Mouse (Mus musculus) hindbrain, postnatal 0 days (tissue): Measurements from ENCODE around the gene Dapk1. TPM values are rescaled to one million over a fixed set of nuclear protein-coding genes. Genes with fewer than 3 reads are reported as not detected.
A peak's percentile ranks its signal among the peaks of the same experiment; 100 is the strongest.

Experiments used
- ATAC-seq: fragments of 200-750 bp; cut with Nextera tagmentation; 2 replicates; pipeline ENCODE4 v1.8.0; 2017; ENCODE audit warnings: mild to moderate bottlenecking, moderate TSS enrichment, moderate library complexity
- DNase-seq: peaks from one replicate; pipeline ENCODE4 v3.0.0-alpha.2; 2015; ENCODE audit warnings: low spot score
- H3K27ac ChIP-seq: fragments of 300-500 bp; sonication (generic); 2 replicates; pipeline ENCODE4 v1.5.1; 2014; ENCODE audit warnings: mild to moderate bottlenecking
- H3K27me3 ChIP-seq: fragments of 300-500 bp; sonication (generic); 2 replicates; pipeline ENCODE4 v1.6.1; 2014; ENCODE audit warnings: low read length, mixed read lengths; ENCODE audit not compliant: insufficient read depth
- H3K36me3 ChIP-seq: fragments of 300-500 bp; sonication (generic); 2 replicates; pipeline ENCODE4 v1.6.1; 2014; ENCODE audit warnings: low read length, mixed read lengths; ENCODE audit not compliant: insufficient read depth
- H3K4me1 ChIP-seq: fragments of 300-500 bp; sonication (generic); 2 replicates; pipeline ENCODE4 v1.6.1; 2014; ENCODE audit warnings: antibody characterized with exemption, low read length, mixed read lengths; ENCODE audit not compliant: insufficient read depth
- H3K4me2 ChIP-seq: fragments of 300-500 bp; sonication (generic); 2 replicates; pipeline ENCODE4 v1.6.1; 2014; ENCODE audit warnings: low read depth, mild to moderate bottlenecking, low read length, moderate library complexity, mixed read lengths
- H3K4me3 ChIP-seq: fragments of 300-500 bp; sonication (generic); 2 replicates; pipeline ENCODE4 v1.5.1; 2014; ENCODE audit warnings: low read length
- H3K9ac ChIP-seq: fragments of 300-500 bp; sonication (generic); replicated peaks from 2 replicates; pipeline ENCODE4 v1.6.1; 2014; ENCODE audit warnings: mild to moderate bottlenecking, low read length, moderate library complexity, mixed read lengths
- H3K9me3 ChIP-seq: fragments of 300-500 bp; sonication (generic); 2 replicates; pipeline ENCODE4 v1.6.1; 2016; ENCODE audit warnings: low read length, mixed read lengths
- CTCF ChIP-seq: IDR thresholded peaks from 2 replicates; pipeline ENCODE4 v1.5.1; 2016; ENCODE audit warnings: antibody characterized with exemption, control low read depth, low read depth
- WGBS: fragments of 180-500 bp; shearing (Covaris S2); extraction: QIAGEN DNeasy Blood & Tissue Kit; methylation state at CpG from one replicate; pipeline ENCODE4 v1.1.7; 2014; 5-methylcytosine and 5-hydroxymethylcytosine counted together
- polyA plus RNA-seq: library from polyadenylated mRNA; unstranded; fragments of >200 nt; fragmentation: Nextera tagmentation; extraction: Ambion mirVana; gene quantifications from 2 replicates; pipeline ENCODE4 v1.2.1, GENCODE M21; 2015
- total RNA-seq: library from RNA; depleted of rRNA; stranded (reverse); fragments of >200 nt; gene quantifications from 2 replicates; pipeline ENCODE4 v1.2.3, GENCODE M21; 2014

Dapk1 gene
- total and polyA plus RNA-seq, 2 experiments from 2014 or later: 25.7 to 63.1 TPM

- TF ChIP-seq CTCF: no peak
- H3K36me3 ChIP-seq: no peaks in the 10 kb centered on the region
- ATAC-seq: no peak
- no peak overlapping the region for H3K4me2 ChIP-seq
- 0 out of 2 replicates have a peak overlapping the region, but pooled peaks have one; percentile 13 for H3K27ac ChIP-seq
- WGBS: 38% methylated on average over 12 of the region's 12 CpGs
- 0 out of 2 replicates have a peak overlapping the region, but pooled peaks have one; percentile 7 for H3K9ac ChIP-seq
- H3K9me3 ChIP-seq: no peaks in the 10 kb centered on the region
- no peak overlapping the region for H3K4me3 ChIP-seq
- H3K4me1 ChIP-seq: peaks cover 28% of the 10 kb centered on the region
- peak; percentile 43 for DNase-seq
- H3K27me3 ChIP-seq: no peaks in the 10 kb centered on the region
Measured at GRCm38 (mm10) chr13:60686967-60687366, 85.2 kb downstream of the Dapk1 start.

GRCm38 (mm10) chr13:60687462-60687861 lies 85.7 kb downstream of the Dapk1 start:
- 82% methylated on average over 4 of the region's 4 CpGs for WGBS
- Histone ChIP-seq H3K27ac (0 out of 2 replicates have a peak overlapping the region, but pooled peaks have one; percentile 13), H3K27me3 (no peaks in the 10 kb centered on the region), H3K9me3 (no peaks in the 10 kb centered on the region), H3K36me3 (no peaks in the 10 kb centered on the region), H3K4me3 (no peak overlapping the region), H3K4me2 (no peak overlapping the region), H3K9ac (0 out of 2 replicates have a peak overlapping the region, but pooled peaks have one; percentile 7), H3K4me1 (peaks cover 28% of the 10 kb centered on the region)
- ATAC-seq (no peak), DNase-seq (no peak)
- TF ChIP-seq CTCF: no peak

- no peak for TF ChIP-seq CTCF
- ATAC-seq: no peak
- no peak overlapping the region for H3K27ac ChIP-seq
- no peak overlapping the region for H3K4me2 ChIP-seq
- H3K4me3 ChIP-seq: no peak overlapping the region
- peaks cover 28% of the 10 kb centered on the region for H3K4me1 ChIP-seq
- H3K27me3 ChIP-seq: no peaks in the 10 kb centered on the region
- no peaks in the 10 kb centered on the region for H3K9me3 ChIP-seq
- WGBS: 66% methylated on average over 7 of the region's 7 CpGs
- no peak overlapping the region for H3K9ac ChIP-seq
- H3K36me3 ChIP-seq: no peaks in the 10 kb centered on the region
- DNase-seq: no peak
Measured at GRCm38 (mm10) chr13:60687891-60688290, 86.1 kb downstream of the Dapk1 start.

GRCm38 (mm10) chr13:60690921-60691320 lies 89.2 kb downstream of the Dapk1 start:
- no peak overlapping the region for H3K27ac ChIP-seq
- DNase-seq (no peak), ATAC-seq (no peak)
- no peak overlapping the region for H3K4me3 ChIP-seq
- H3K9me3 ChIP-seq: no peaks in the 10 kb centered on the region
- no peak overlapping the region for H3K4me2 ChIP-seq
- no peak overlapping the region for H3K9ac ChIP-seq
- no peaks in the 10 kb centered on the region for H3K36me3 ChIP-seq
- H3K27me3 ChIP-seq: no peaks in the 10 kb centered on the region
- H3K4me1 ChIP-seq: peaks cover 17% of the 10 kb centered on the region
- TF ChIP-seq CTCF: no peak; the same call in 1 of the 2 replicates
- WGBS: 90% methylated on average over 2 of the region's 2 CpGs

GRCm38 (mm10) chr13:60691940-60692339 lies 90.2 kb downstream of the Dapk1 start:
- Histone ChIP-seq H3K27ac (no peak overlapping the region), H3K27me3 (no peaks in the 10 kb centered on the region), H3K4me2 (no peak overlapping the region), H3K9me3 (no peaks in the 10 kb centered on the region), H3K4me3 (no peak overlapping the region), H3K36me3 (no peaks in the 10 kb centered on the region), H3K4me1 (peaks cover 21% of the 10 kb centered on the region), H3K9ac (no peak overlapping the region)
- no peak for ATAC-seq
- 95% methylated on average over 3 of the region's 3 CpGs for WGBS
- no peak for TF ChIP-seq CTCF
- no peak for DNase-seq

GRCm38 (mm10) chr13:60695186-60695980 lies 93.6 kb downstream of the Dapk1 start:
- 0 out of 2 replicates have a peak overlapping the region, but pooled peaks have one; percentile 48 for H3K27ac ChIP-seq
- H3K9ac ChIP-seq: no peak overlapping the region
- DNase-seq (no peak), ATAC-seq (no peak)
- no peak for TF ChIP-seq CTCF
- H3K27me3 ChIP-seq: no peaks in the 10 kb centered on the region
- peaks cover 5% of the 10 kb centered on the region; the same call in 1 of the 2 replicates for H3K36me3 ChIP-seq
- WGBS: 84% methylated on average over 10 of the region's 10 CpGs
- H3K4me3 ChIP-seq: no peak overlapping the region
- peaks cover 5% of the 10 kb centered on the region; the same call in 1 of the 2 replicates for H3K4me1 ChIP-seq
- no peak overlapping the region for H3K4me2 ChIP-seq
- H3K9me3 ChIP-seq: no peaks in the 10 kb centered on the region

GRCm38 (mm10) chr13:60696323-60696722 lies 94.6 kb downstream of the Dapk1 start:
- Histone ChIP-seq H3K9ac (no peak overlapping the region), H3K4me2 (no peak overlapping the region), H3K27me3 (no peaks in the 10 kb centered on the region), H3K4me3 (no peak overlapping the region), H3K36me3 (peaks cover 5% of the 10 kb centered on the region; the same call in 1 of the 2 replicates), H3K4me1 (peaks cover 5% of the 10 kb centered on the region; the same call in 1 of the 2 replicates), H3K27ac (peak overlapping the region; percentile 48; the same call in 1 of the 2 replicates), H3K9me3 (no peaks in the 10 kb centered on the region)
- 61% methylated on average over 14 of the region's 14 CpGs for WGBS
- TF ChIP-seq CTCF: no peak
- DNase-seq (no peak), ATAC-seq (no peak)
